Mouse (Mus musculus) layer of hippocampus, adult 18-20 months (tissue): ENCODE measurements around the gene Rusc2. TPM values are rescaled to one million over a fixed set of nuclear protein-coding genes. Genes with fewer than 3 reads are reported as not detected.

Experiments used
- total RNA-seq, 2 experiments: library from RNA; stranded (reverse); gene quantifications; 2 replicates each; pipeline ENCODE4 v1.2.3; 2021

Gene Rusc2
- total RNA-seq, 2 experiments from 2014 or later: 119 to 124 TPM

Other genes with a start within 250 kb of the Rusc2 start
- under 1 TPM; 0.23 to 0.52 TPM for gene Atp8b5, start 114.8 kb upstream of the Rusc2 start, total RNA-seq
- gene Fam166b, start 47.2 kb downstream of the Rusc2 start, total RNA-seq: under 1 TPM; 0.54 to 0.81 TPM
- 10 to 100 TPM; 83.3 to 89.9 TPM for gene Tesk1, start 60.0 kb downstream of the Rusc2 start, total RNA-seq
- gene Cd72, start 72.6 kb downstream of the Rusc2 start, total RNA-seq: not detected
- gene Sit1, start 101.8 kb downstream of the Rusc2 start, total RNA-seq: not detected
- 10 to 100 TPM; 27.7 to 29.3 TPM for gene Ccdc107, start 110.9 kb downstream of the Rusc2 start, total RNA-seq
- gene Arhgef39, start 117.7 kb downstream of the Rusc2 start, total RNA-seq: not detected
- not detected for gene Car9, start 125.0 kb downstream of the Rusc2 start, total RNA-seq
- gene Tpm2, start 141.8 kb downstream of the Rusc2 start, total RNA-seq: 1 to 10 TPM; 4.2 to 4.8 TPM
- 10 to 100 TPM; 67.4 to 74.5 TPM for gene Creb3, start 180.4 kb downstream of the Rusc2 start, total RNA-seq
- gene Tln1, start 180.7 kb downstream of the Rusc2 start, total RNA-seq: 10 to 100 TPM; 35.8 to 42.1 TPM
- 10 to 100 TPM; 43.6 to 48.0 TPM for gene Rgp1, start 196.7 kb downstream of the Rusc2 start, total RNA-seq
- gene Gba2, start 196.9 kb downstream of the Rusc2 start, total RNA-seq: 10 to 100 TPM; 58.8 to 65.2 TPM
- not detected for gene Msmp, start 202.5 kb downstream of the Rusc2 start, total RNA-seq
- 10 to 100 TPM; 47.2 to 52.7 TPM for gene Npr2, start 250.0 kb downstream of the Rusc2 start, total RNA-seq